12 mouse cellular contexts compared by ENCODE assay signal in the genomic region with DNA sequence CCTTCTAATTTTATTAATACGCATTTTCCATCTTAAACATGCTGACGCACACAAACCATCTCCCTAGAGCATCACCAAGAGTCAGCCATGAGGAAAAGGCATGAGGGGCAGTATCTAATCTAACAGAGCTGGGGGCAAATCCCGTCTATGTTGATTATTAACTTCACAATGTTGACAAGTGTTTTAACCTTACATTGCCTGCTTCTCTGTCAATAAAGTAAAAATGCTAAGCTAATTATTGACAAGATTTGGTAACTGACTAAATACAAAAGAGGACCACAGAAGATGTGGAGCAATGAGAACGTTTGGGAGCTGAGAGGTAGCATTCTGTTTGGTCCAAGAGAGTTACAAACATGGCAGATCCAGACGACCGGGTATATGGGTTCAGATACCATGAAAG.
"Had no signal": no experiment of that assay in that cellular context is flagged by ENCODE, and none has a peak within 500 bp of the region (broad histone marks: within the 10 kb centered on the region; RNA-seq: fewer than 3 reads in every experiment).

No protein-coding gene starts in this region.

- H3K4me2 ChIP-seq: kidney, embryonic 15.5 days; midbrain, embryonic 11.5 days had no signal

- H3K4me3 ChIP-seq: kidney, embryonic 15.5 days; left cerebral cortex, adult 2 months had no signal

- H3K9ac ChIP-seq: kidney, embryonic 15.5 days had no signal

- H3K9me3 ChIP-seq: kidney, embryonic 15.5 days had no signal

- H3K27me3 ChIP-seq: kidney, embryonic 15.5 days had no signal

- H3K27ac ChIP-seq: kidney, embryonic 15.5 days; left cerebral cortex, adult 2 months had no signal

- DNase-seq: kidney, adult 11 months; kidney, postnatal 14 days; layer of hippocampus, postnatal 36 days; lung, adult 2 months; lung, postnatal 14 days; lung, postnatal 4 days; midbrain, embryonic 14.5 days; thymus, adult 18-20 months; thymus, postnatal 36 days had no signal
